In genomic region chr5:134637820-134638367, GRCm38 (mm10) we compare ENCODE assay signal across 8 mouse cellular contexts. TPM values are rescaled to one million over a fixed set of nuclear protein-coding genes. Genes with fewer than 3 reads are reported as not detected.
DNase-seq lines count a peak whose midpoint lies in the region; ATAC-seq and TF ChIP-seq lines count a peak whose summit lies in the region.

No protein-coding gene starts in this region.

- WGBS in lung, embryonic 15.5 days = 16% methylated on average over 5 of the region's 5 CpGs
- WGBS in limb, embryonic 14.5 days = 10% methylated on average over 5 of the region's 5 CpGs
- WGBS in small intestine, adult 2 months = 2% methylated on average over 5 of the region's 5 CpGs

- no peak for TF ChIP-seq CTCF in embryonic fibroblast, embryonic 13.5 days (IDR thresholded peaks at IDR 0.05; ENCODE audit: borderline replicate concordance, insufficient read depth, low read length)
- TF ChIP-seq CTCF in small intestine, adult 2 months (IDR thresholded peaks at IDR 0.05; ENCODE audit: extremely low read depth, insufficient read length, insufficient replicate concordance, low read depth, low read length) = no peak

- peak overlapping the region; percentile 95; the same call in 1 of the 2 replicates for H3K27ac ChIP-seq in lung, embryonic 15.5 days
- no peak overlapping the region for H3K27ac ChIP-seq in embryonic fibroblast, embryonic 13.5 days (ENCODE audit: insufficient read depth, low read length)
- H3K27ac ChIP-seq in limb, embryonic 14.5 days (replicated peaks; ENCODE audit: low read depth, low read length) = peak overlapping the region; percentile 93
- H3K27ac ChIP-seq in small intestine, adult 2 months (ENCODE audit: insufficient read depth, low read depth, low read length) = peak overlapping the region; percentile 88

- no peak for TF ChIP-seq POLR2A in embryonic fibroblast, embryonic 13.5 days (IDR thresholded peaks at IDR 0.05; ENCODE audit: low read depth, low read length)
- no peak for TF ChIP-seq POLR2A in limb, embryonic 14.5 days (IDR thresholded peaks at IDR 0.05; ENCODE audit: borderline replicate concordance, extremely low read depth, insufficient read depth, insufficient read length)
- no peak for TF ChIP-seq POLR2A in small intestine, adult 2 months (IDR thresholded peaks at IDR 0.05; ENCODE audit: low read depth, low read length)

- peak overlapping the region; percentile 100 for H3K9ac ChIP-seq in lung, embryonic 15.5 days
- H3K9ac ChIP-seq in limb, embryonic 14.5 days (ENCODE audit: low read depth, low read length, severe bottlenecking) = peak overlapping the region; percentile 99

- peaks cover 19% of the 10 kb centered on the region for H3K4me1 ChIP-seq in lung, embryonic 15.5 days
- H3K4me1 ChIP-seq in embryonic fibroblast, embryonic 13.5 days (ENCODE audit: control insufficient read depth, insufficient read depth, low read length) = 0 out of 2 replicates have a peak, but pooled peaks cover 2% of the 10 kb centered on the region
- H3K4me1 ChIP-seq in limb, embryonic 14.5 days (ENCODE audit: control insufficient read depth, insufficient read depth, low read length) = peaks cover 14% of the 10 kb centered on the region
- H3K4me1 ChIP-seq in small intestine, adult 2 months (ENCODE audit: control insufficient read depth, insufficient read depth, insufficient read length, low read length) = peaks cover 8% of the 10 kb centered on the region; the same call in 1 of the 2 replicates

- no peak for DNase-seq in lung, postnatal 36 days
- no peak for DNase-seq in limb, embryonic 14.5 days (ENCODE audit: low spot score)
- no peak for DNase-seq in adrenal gland, adult 8-10 months
- no peak for DNase-seq in urinary bladder, postnatal 36 days (ENCODE audit: low spot score in 2 of 2)
- no peak for DNase-seq in Muller cell, postnatal 12 days (ENCODE audit: inconsistent ontology term)

- H3K27me3 ChIP-seq in lung, embryonic 15.5 days = no peaks in the 10 kb centered on the region
- H3K27me3 ChIP-seq in limb, embryonic 14.5 days (ENCODE audit: control insufficient read depth, insufficient read depth, low read length) = no peaks in the 10 kb centered on the region
- no peaks in the 10 kb centered on the region for H3K27me3 ChIP-seq in small intestine, adult 2 months (ENCODE audit: control insufficient read depth, insufficient read depth, low read length)

- ATAC-seq in lung, embryonic 15.5 days (ENCODE audit: borderline replicate concordance, extremely low read depth, low FRiP score, low TSS enrichment) = no peak
- ATAC-seq in limb, embryonic 14.5 days (ENCODE audit: low FRiP score, low read depth) = no peak

- peaks cover 32% of the 10 kb centered on the region for H3K36me3 ChIP-seq in lung, embryonic 15.5 days
- peaks cover 26% of the 10 kb centered on the region for H3K36me3 ChIP-seq in limb, embryonic 14.5 days (ENCODE audit: control insufficient read depth, insufficient read depth, low read length)
- H3K36me3 ChIP-seq in small intestine, adult 2 months (ENCODE audit: control insufficient read depth, insufficient read depth, low read length) = peaks cover 17% of the 10 kb centered on the region

- no peaks in the 10 kb centered on the region for H3K9me3 ChIP-seq in lung, embryonic 15.5 days
- no peaks in the 10 kb centered on the region for H3K9me3 ChIP-seq in limb, embryonic 14.5 days (ENCODE audit: control insufficient read depth, low read length)

- H3K4me3 ChIP-seq in lung, embryonic 15.5 days = peak overlapping the region; percentile 99
- H3K4me3 ChIP-seq in embryonic fibroblast, embryonic 13.5 days (ENCODE audit: insufficient read depth, low read length) = peak overlapping the region; percentile 98
- H3K4me3 ChIP-seq in limb, embryonic 14.5 days (replicated peaks; ENCODE audit: low read length) = peak overlapping the region; percentile 99
- H3K4me3 ChIP-seq in small intestine, adult 2 months (ENCODE audit: low read depth, low read length) = peak overlapping the region; percentile 81; the same call in 1 of the 2 replicates

- H3K4me2 ChIP-seq in lung, embryonic 15.5 days = peak overlapping the region; percentile 59
- peak overlapping the region; percentile 81 for H3K4me2 ChIP-seq in limb, embryonic 14.5 days (replicated peaks; ENCODE audit: low read depth, low read length, severe bottlenecking)

RNA-seq across cellular contexts. Expression of gene Eif4h, which starts 1.4 kb away (rescaled TPM):
- 506 and 532 TPM in 2 replicates for polyA plus RNA-seq in lung, embryonic 15.5 days (2015; fragmentation: Nextera tagmentation; extraction: Ambion mirVana)
- 208 and 219 TPM in 2 replicates for polyA plus RNA-seq in embryonic fibroblast, embryonic 13.5 days (2011; ENCODE audit: insufficient read length, low read depth, missing spikeins)
- 342 and 403 TPM in 2 replicates for polyA plus RNA-seq in limb, embryonic 14.5 days (2012; rRNA removed)
- polyA plus RNA-seq in limb, embryonic 14.5 days (2014; fragmentation: Nextera tagmentation; extraction: Ambion mirVana) = 424 and 440 TPM in 2 replicates
- polyA plus RNA-seq in small intestine, adult 2 months (2012; rRNA removed) = 99.4 and 256 TPM in 2 replicates
- 100 to 1,000 TPM; 241 to 258 (median 257) TPM for total RNA-seq in adrenal gland, adult 8-10 months (2022)

RNA-seq across cellular contexts. Expression of gene Lat2, which starts 23.1 kb away (rescaled TPM):
- 2.6 and 2.9 TPM in 2 replicates for polyA plus RNA-seq in lung, embryonic 15.5 days (2015; fragmentation: Nextera tagmentation; extraction: Ambion mirVana)
- 0.40 and 2.3 TPM in 2 replicates for polyA plus RNA-seq in embryonic fibroblast, embryonic 13.5 days (2011; ENCODE audit: insufficient read length, low read depth, missing spikeins)
- 4.0 and 4.4 TPM in 2 replicates for polyA plus RNA-seq in limb, embryonic 14.5 days (2012; rRNA removed)
- polyA plus RNA-seq in limb, embryonic 14.5 days (2014; fragmentation: Nextera tagmentation; extraction: Ambion mirVana) = 3.1 and 3.7 TPM in 2 replicates
- 4.0 and 6.9 TPM in 2 replicates for polyA plus RNA-seq in small intestine, adult 2 months (2012; rRNA removed)
- total RNA-seq in adrenal gland, adult 8-10 months (2022) = 10 to 100 TPM in 2 of 4 experiments, 1 to 10 TPM in 2; 4.8 to 11.3 (median 8.0) TPM

RNA-seq across cellular contexts. Expression of gene Limk1, which starts 50.5 kb away (rescaled TPM):
- polyA plus RNA-seq in lung, embryonic 15.5 days (2015; fragmentation: Nextera tagmentation; extraction: Ambion mirVana) = 7.1 and 8.2 TPM in 2 replicates
- 16.5 and 18.0 TPM in 2 replicates for polyA plus RNA-seq in embryonic fibroblast, embryonic 13.5 days (2011; ENCODE audit: insufficient read length, low read depth, missing spikeins)
- polyA plus RNA-seq in limb, embryonic 14.5 days (2012; rRNA removed) = 31.9 and 40.2 TPM in 2 replicates
- polyA plus RNA-seq in limb, embryonic 14.5 days (2014; fragmentation: Nextera tagmentation; extraction: Ambion mirVana) = 8.6 and 9.3 TPM in 2 replicates
- 6.4 and 6.8 TPM in 2 replicates for polyA plus RNA-seq in small intestine, adult 2 months (2012; rRNA removed)
- total RNA-seq in adrenal gland, adult 8-10 months (2022) = 10 to 100 TPM; 22.4 to 25.4 (median 23.7) TPM

RNA-seq across cellular contexts. Expression of gene Rfc2, which starts 56.7 kb away (rescaled TPM):
- polyA plus RNA-seq in lung, embryonic 15.5 days (2015; fragmentation: Nextera tagmentation; extraction: Ambion mirVana) = 292 and 304 TPM in 2 replicates
- 64.6 and 81.8 TPM in 2 replicates for polyA plus RNA-seq in embryonic fibroblast, embryonic 13.5 days (2011; ENCODE audit: insufficient read length, low read depth, missing spikeins)
- polyA plus RNA-seq in limb, embryonic 14.5 days (2012; rRNA removed) = 229 and 246 TPM in 2 replicates
- 241 and 262 TPM in 2 replicates for polyA plus RNA-seq in limb, embryonic 14.5 days (2014; fragmentation: Nextera tagmentation; extraction: Ambion mirVana)
- 15.1 and 35.4 TPM in 2 replicates for polyA plus RNA-seq in small intestine, adult 2 months (2012; rRNA removed)
- 10 to 100 TPM; 39.8 to 56.8 (median 46.2) TPM for total RNA-seq in adrenal gland, adult 8-10 months (2022)
